Mouse (Mus musculus) cerebellum, adult 2 months (tissue): Measurements from ENCODE around the gene Cry2.

Experiments used
- CTCF ChIP-seq: fragments of 200-500 bp; IDR thresholded peaks from 2 replicates; pipeline ENCODE4 v1.5.1; 2011; ENCODE audit warnings: low read depth, mild to moderate bottlenecking, control low read depth, low read length, moderate library complexity, borderline replicate concordance; ENCODE audit not compliant: insufficient read depth
- POLR2A ChIP-seq: fragments of 200-500 bp; IDR thresholded peaks from 2 replicates; pipeline ENCODE4 v1.6.1; 2011; ENCODE audit warnings: low read length, control low read depth, borderline replicate concordance; ENCODE audit not compliant: insufficient read depth

GRCm38 (mm10) chr2:92375788-92376187 lies 58.1 kb downstream of the Cry2 start:
- no peak for TF ChIP-seq CTCF
- TF ChIP-seq POLR2A = no peak
